Mouse (Mus musculus) brain, embryonic 18.5 days (tissue): ENCODE measurements around the gene Arhgef33.
A peak's percentile ranks its signal among the peaks of the same experiment; 100 is the strongest.
"Not testable (repeated sequence)": the region's sequence is repeated elsewhere in the genome, so short reads cannot be mapped to it uniquely, and the experiment has no call there.

Source experiments
- DNase-seq: peaks from one replicate; pipeline ENCODE4 v3.0.0-alpha.2; 2012; ENCODE audit warnings: low read depth, low spot score

Arhgef33 gene

GRCm38 (mm10) chr17:80346591-80347125, 39.5 kb downstream of the Arhgef33 start:
- DNase-seq = no peak

- no peak for DNase-seq
These were observed 40.0 kb downstream of the Arhgef33 start for GRCm38 (mm10) chr17:80347234-80347633.

- no peak for DNase-seq
These were observed 53.0 kb downstream of the Arhgef33 start for GRCm38 (mm10) chr17:80360245-80360644.

GRCm38 (mm10) chr17:80367276-80367675, 60.1 kb downstream of the Arhgef33 start:
- no peak for DNase-seq

GRCm38 (mm10) chr17:80368606-80369005, 61.4 kb downstream of the Arhgef33 start:
- DNase-seq = no peak

- DNase-seq = peak; percentile 82
These were observed 66.0 kb downstream of the Arhgef33 start, which contains the start of gene Gm10190 for GRCm38 (mm10) chr17:80372989-80373725. Gene Gm10190, minus strand, starts transcription at chr17:80373541.

- no peak for DNase-seq
These were observed 66.5 kb downstream of the Arhgef33 start for GRCm38 (mm10) chr17:80373726-80374096.

- not testable (repeated sequence) for DNase-seq
These were observed 71.2 kb downstream of the Arhgef33 start for GRCm38 (mm10) chr17:80378386-80378785.

GRCm38 (mm10) chr17:80385671-80386070, 78.5 kb downstream of the Arhgef33 start:
- no peak for DNase-seq

- no peak for DNase-seq
These were observed 82.8 kb downstream of the Arhgef33 start for GRCm38 (mm10) chr17:80390024-80390423.

GRCm38 (mm10) chr17:80391423-80392403, 84.5 kb downstream of the Arhgef33 start:
- no peak for DNase-seq

GRCm38 (mm10) chr17:80398243-80398642, 91.0 kb downstream of the Arhgef33 start:
- DNase-seq = no peak

- DNase-seq = no peak
These were observed 104.0 kb downstream of the Arhgef33 start for GRCm38 (mm10) chr17:80411182-80411581.

- no peak for DNase-seq
These were observed 111.5 kb downstream of the Arhgef33 start for GRCm38 (mm10) chr17:80418572-80419210.

GRCm38 (mm10) chr17:80420998-80421397, 113.8 kb downstream of the Arhgef33 start:
- DNase-seq = no peak

GRCm38 (mm10) chr17:80426171-80426570, 119.0 kb downstream of the Arhgef33 start:
- DNase-seq = no peak

- no peak for DNase-seq
These were observed 119.7 kb downstream of the Arhgef33 start for GRCm38 (mm10) chr17:80426901-80427300.

GRCm38 (mm10) chr17:80427966-80428365, 120.8 kb downstream of the Arhgef33 start:
- DNase-seq = no peak

GRCm38 (mm10) chr17:80431997-80432396, 124.8 kb downstream of the Arhgef33 start:
- no peak for DNase-seq

GRCm38 (mm10) chr17:80434430-80434829, 127.2 kb downstream of the Arhgef33 start:
- no peak for DNase-seq

- no peak for DNase-seq
These were observed 128.5 kb downstream of the Arhgef33 start for GRCm38 (mm10) chr17:80435680-80436079.

- no peak for DNase-seq
These were observed 138.2 kb downstream of the Arhgef33 start for GRCm38 (mm10) chr17:80445433-80445832.
